Mouse (Mus musculus): Measurements from ENCODE around the gene Rbm34. TPM values are rescaled to one million over a fixed set of nuclear protein-coding genes. Genes with fewer than 3 reads are reported as not detected.

Rbm34 gene
- polyA plus RNA-seq, 1 experiment from 2014 or later: 26.5 TPM

DNA sequence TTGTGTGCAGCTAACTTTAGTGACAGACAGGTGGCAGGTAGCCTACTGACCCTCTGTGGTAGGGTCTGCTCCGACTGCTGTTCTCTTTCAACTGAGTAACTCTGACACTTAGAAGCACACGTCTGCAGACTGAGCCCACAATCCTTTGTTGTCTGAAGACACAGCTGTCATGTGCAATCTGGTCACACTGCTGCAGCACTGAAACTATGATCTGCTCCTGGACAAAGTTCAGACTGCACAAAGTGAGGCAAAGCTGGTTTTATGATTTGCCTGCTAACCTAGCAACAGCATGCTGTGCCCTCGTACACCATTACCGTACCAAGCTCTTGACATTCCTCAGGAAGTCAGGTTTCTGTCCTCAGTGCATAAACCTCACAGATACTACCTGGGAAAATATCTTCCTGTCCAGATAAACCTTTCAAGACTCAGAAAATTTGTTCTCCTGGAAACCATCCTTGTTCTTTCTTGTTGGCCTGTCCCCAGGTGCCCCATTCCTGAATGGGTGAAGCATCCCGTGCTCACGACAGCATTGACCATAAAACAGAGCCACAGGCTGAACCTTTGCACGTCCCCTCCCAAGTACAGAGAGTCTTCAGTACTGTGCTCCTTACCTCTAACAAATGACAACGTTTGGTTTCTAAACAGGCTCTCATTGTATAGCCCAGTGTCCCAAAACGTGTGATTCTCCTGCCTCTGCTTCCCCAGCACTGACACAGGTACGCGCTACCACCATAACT lies 18.8 kb downstream of the Rbm34 start:
- no peaks in the 10 kb centered on the region for H3K4me1 ChIP-seq (replicated peaks)
- no peak overlapping the region for H3K27ac ChIP-seq
- no peaks in the 10 kb centered on the region for H3K9me3 ChIP-seq
- H3K4me2 ChIP-seq (replicated peaks): no peak overlapping the region
- WGBS: 87% methylated on average over 11 of the region's 11 CpGs
- peaks cover 76% of the 10 kb centered on the region for H3K36me3 ChIP-seq
- no peak overlapping the region for H3K4me3 ChIP-seq (replicated peaks)
- ATAC-seq: no peak
- H3K9ac ChIP-seq (replicated peaks): no peak overlapping the region
- no peaks in the 10 kb centered on the region for H3K27me3 ChIP-seq

DNA sequence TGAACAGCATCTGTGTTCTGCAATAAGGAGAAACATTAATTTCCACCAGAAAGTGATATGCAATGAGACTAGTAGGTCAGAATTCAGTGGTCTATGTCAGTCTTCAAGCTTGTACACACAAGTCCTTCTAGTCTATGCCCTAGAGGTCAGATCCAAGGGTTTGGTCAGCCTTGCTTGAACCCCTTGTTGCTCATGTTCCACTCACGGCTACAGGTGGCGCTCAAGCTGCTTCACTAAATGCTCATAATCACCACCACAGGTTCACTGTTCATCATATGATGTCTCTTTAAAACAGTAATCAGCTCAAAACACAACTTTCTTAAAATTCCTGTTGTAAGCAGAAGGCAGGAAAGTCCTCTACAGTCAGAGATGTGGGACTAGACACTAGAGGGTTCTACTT lies 21.3 kb downstream of the Rbm34 start:
- peaks cover 8% of the 10 kb centered on the region for H3K4me1 ChIP-seq (replicated peaks)
- ATAC-seq: no peak

DNA sequence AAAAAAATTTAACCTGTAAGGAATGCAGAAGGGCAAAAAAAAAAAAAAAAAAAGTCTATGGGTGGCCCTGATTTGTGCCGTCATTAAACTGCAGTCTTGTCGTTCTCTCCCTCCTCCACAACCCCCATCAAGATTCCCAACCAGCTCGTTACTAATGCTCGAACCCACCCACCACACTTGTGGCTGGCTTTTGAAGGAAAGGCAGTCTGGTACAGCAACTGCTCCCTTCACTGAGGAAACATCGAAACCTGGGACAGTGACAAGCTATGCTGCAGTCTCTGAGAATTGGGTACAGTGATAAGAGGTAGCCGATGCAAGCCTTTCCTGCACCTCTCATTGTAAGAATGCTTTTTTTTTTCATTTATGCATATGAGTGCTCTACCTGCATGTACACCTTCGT lies 24.4 kb downstream of the Rbm34 start:
- Histone ChIP-seq H3K4me2 (replicated peaks) (peak overlapping the region; percentile 98), H3K36me3 (peaks cover 33% of the 10 kb centered on the region), H3K4me3 (replicated peaks) (0 out of 2 replicates have a peak overlapping the region, but pooled peaks have one; percentile 75), H3K27me3 (no peaks in the 10 kb centered on the region), H3K9ac (replicated peaks) (peak overlapping the region; percentile 71; the same call in 1 of the 2 replicates), H3K4me1 (replicated peaks) (peaks cover 26% of the 10 kb centered on the region), H3K27ac (no peak overlapping the region), H3K9me3 (no peaks in the 10 kb centered on the region)
- 84% methylated on average over 7 of the region's 7 CpGs for WGBS
- ATAC-seq: no peak

More for the DNA sequence above, 21.3 kb downstream of the Rbm34 start:
- Histone ChIP-seq H3K36me3 (peaks cover 55% of the 10 kb centered on the region), H3K9me3 (no peaks in the 10 kb centered on the region), H3K27ac (no peak overlapping the region), H3K4me3 (replicated peaks) (no peak overlapping the region), H3K4me2 (replicated peaks) (no peak overlapping the region), H3K9ac (replicated peaks) (no peak overlapping the region), H3K27me3 (no peaks in the 10 kb centered on the region)
- WGBS: 74% methylated on average over 2 of the region's 2 CpGs

DNA sequence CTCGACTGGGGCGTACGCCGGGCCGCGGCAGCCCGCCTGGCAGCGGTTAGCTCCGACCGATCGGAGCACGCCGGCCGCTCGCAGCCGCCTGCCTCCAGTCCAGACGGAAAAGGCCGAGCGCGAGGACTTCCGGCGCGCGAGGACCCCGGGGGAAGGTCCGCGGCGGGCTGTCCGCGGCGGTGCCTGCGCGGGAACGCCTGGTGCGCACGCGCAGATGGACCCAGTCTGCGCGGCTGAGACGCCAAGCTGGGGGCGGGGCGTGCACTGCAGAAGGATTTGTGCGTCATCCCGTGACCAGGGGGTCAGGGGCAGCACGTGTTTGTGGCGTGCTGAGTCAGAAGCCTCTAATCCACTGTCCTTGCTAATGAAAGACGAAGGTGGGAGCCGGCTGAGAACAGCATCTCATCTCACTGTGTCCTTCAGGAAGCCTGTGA lies 25.1 kb downstream of the Rbm34 start, which contains the start of gene Tomm20:
Gene Tomm20, minus strand, starts transcription at position 115 of the 434 bp plus-strand sequence.
- Histone ChIP-seq H3K4me1 (replicated peaks) (peaks cover 26% of the 10 kb centered on the region), H3K9ac (replicated peaks) (peak within 1 kb of the TSS; percentile 93), H3K36me3 (peaks cover 26% of the 10 kb centered on the region), H3K4me3 (replicated peaks) (peak within 1 kb of the TSS; percentile 75), H3K27ac (peak within 1 kb of the TSS; percentile 88), H3K9me3 (no peaks in the 10 kb centered on the region), H3K27me3 (no peaks in the 10 kb centered on the region), H3K4me2 (replicated peaks) (peak within 1 kb of the TSS; percentile 98)
- peak; percentile 96 for ATAC-seq
- under 1% methylated on average over 39 of the region's 48 CpGs for WGBS

- Histone ChIP-seq H3K9me3 (no peaks in the 10 kb centered on the region), H3K4me1 (replicated peaks) (peaks cover 26% of the 10 kb centered on the region), H3K4me3 (replicated peaks) (peak overlapping the region; percentile 75), H3K36me3 (peaks cover 19% of the 10 kb centered on the region), H3K27me3 (no peaks in the 10 kb centered on the region), H3K4me2 (replicated peaks) (peak overlapping the region; percentile 98), H3K9ac (replicated peaks) (peak overlapping the region; percentile 93), H3K27ac (peak overlapping the region; percentile 88)
- WGBS: under 1% methylated on average over 46 of the region's 46 CpGs
- peak; percentile 85 for ATAC-seq
Measured at GRCm38 (mm10) chr8:126944781-126945691, 25.8 kb downstream of the Rbm34 start.

DNA sequence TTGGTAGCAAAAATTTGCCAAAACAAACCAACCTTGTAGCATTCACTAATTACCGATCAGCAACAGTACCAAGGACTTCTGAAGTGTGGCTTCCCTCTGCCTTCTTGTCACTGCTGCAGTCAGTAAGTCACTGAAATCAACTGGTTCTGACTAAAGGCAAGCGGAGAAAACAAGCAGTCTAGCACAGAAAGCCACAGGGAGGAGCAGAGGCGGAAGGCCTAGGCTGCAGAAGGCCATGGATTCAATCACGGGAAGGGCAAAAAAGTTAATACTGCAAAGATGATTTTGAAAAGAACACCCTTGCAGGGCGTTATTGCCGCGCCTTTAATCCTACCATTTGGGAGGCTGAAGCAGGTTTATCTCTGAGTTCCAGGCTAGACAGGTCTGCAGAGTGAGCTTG lies 27.3 kb downstream of the Rbm34 start:
- 91% methylated on average over 7 of the region's 7 CpGs for WGBS
- H3K4me3 ChIP-seq (replicated peaks): 0 out of 2 replicates have a peak overlapping the region, but pooled peaks have one; percentile 75
- peak overlapping the region; percentile 98 for H3K4me2 ChIP-seq (replicated peaks)

DNA sequence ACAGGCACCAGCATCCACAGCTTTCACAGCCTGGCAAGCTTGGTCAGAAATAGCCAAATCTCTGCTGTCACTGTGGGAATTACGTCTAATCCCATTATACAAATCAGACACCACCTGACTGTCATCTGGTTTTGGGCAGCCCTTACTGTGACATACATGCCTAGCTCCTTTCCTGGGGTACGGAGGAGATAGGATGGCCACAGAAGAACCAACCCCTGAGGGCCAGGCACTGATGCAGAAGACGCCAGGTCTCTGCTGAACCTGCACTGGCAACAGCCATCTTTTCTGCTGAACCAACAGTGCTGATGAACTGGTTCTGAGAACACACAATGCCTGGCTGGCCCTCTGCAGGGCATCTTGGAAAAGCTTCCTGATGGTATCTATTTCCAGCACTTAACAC lies 33.5 kb downstream of the Rbm34 start:
- Histone ChIP-seq H3K4me1 (replicated peaks) (0 out of 2 replicates have a peak, but pooled peaks cover 2% of the 10 kb centered on the region), H3K9me3 (no peaks in the 10 kb centered on the region), H3K4me3 (replicated peaks) (no peak overlapping the region), H3K4me2 (replicated peaks) (no peak overlapping the region), H3K27ac (no peak overlapping the region), H3K9ac (replicated peaks) (no peak overlapping the region), H3K27me3 (no peaks in the 10 kb centered on the region), H3K36me3 (peaks cover 65% of the 10 kb centered on the region)
- no peak for ATAC-seq
- WGBS: 80% methylated on average over 3 of the region's 3 CpGs

More for the DNA sequence above, 27.3 kb downstream of the Rbm34 start:
- H3K9me3 ChIP-seq: no peaks in the 10 kb centered on the region
- peaks cover 26% of the 10 kb centered on the region for H3K4me1 ChIP-seq (replicated peaks)
- peaks cover 21% of the 10 kb centered on the region for H3K36me3 ChIP-seq
- H3K27ac ChIP-seq: no peak overlapping the region
- ATAC-seq: no peak
- no peaks in the 10 kb centered on the region for H3K27me3 ChIP-seq
- no peak overlapping the region for H3K9ac ChIP-seq (replicated peaks)

- peaks cover 76% of the 10 kb centered on the region for H3K36me3 ChIP-seq
Measured at GRCm38 (mm10) chr8:126935932-126936331, 34.9 kb downstream of the Rbm34 start.

GRCm38 (mm10) chr8:126935387-126935786 lies 35.5 kb downstream of the Rbm34 start:
- Histone ChIP-seq H3K27ac (no peak overlapping the region), H3K4me2 (replicated peaks) (no peak overlapping the region), H3K27me3 (no peaks in the 10 kb centered on the region), H3K4me1 (replicated peaks) (no peaks in the 10 kb centered on the region), H3K9me3 (no peaks in the 10 kb centered on the region), H3K36me3 (peaks cover 76% of the 10 kb centered on the region), H3K4me3 (replicated peaks) (no peak overlapping the region), H3K9ac (replicated peaks) (no peak overlapping the region)
- WGBS: 95% methylated on average over 2 of the region's 2 CpGs
- ATAC-seq: no peak; the same call in 1 of the 2 replicates

More at GRCm38 (mm10) chr8:126935932-126936331, 34.9 kb downstream of the Rbm34 start:
- H3K4me2 ChIP-seq (replicated peaks): no peak overlapping the region
- 0 out of 2 replicates have a peak, but pooled peaks have one; percentile 27 for ATAC-seq
- H3K27ac ChIP-seq: no peak overlapping the region
- no peak overlapping the region for H3K9ac ChIP-seq (replicated peaks)
- no peak overlapping the region for H3K4me3 ChIP-seq (replicated peaks)
- H3K9me3 ChIP-seq: no peaks in the 10 kb centered on the region
- no peaks in the 10 kb centered on the region for H3K4me1 ChIP-seq (replicated peaks)
- H3K27me3 ChIP-seq: no peaks in the 10 kb centered on the region

DNA sequence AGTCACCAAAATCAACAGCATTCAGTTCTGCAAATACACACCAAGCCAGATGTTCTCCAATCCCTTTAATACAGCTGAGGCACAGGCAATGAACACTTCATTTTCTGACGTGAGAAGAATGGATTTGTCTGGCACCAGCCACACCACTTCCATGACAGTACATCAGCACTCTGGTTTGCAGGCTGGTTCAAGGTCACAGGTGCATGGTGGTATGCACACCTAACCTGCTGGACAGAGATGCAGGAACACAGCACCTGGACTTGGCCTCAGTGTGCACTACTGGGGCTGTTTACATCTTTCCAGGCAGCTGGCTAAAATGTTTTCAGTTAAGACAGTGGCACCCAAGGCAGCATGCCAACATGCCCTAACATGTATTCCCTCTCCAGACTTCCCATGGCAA lies 38.2 kb downstream of the Rbm34 start:
- H3K36me3 ChIP-seq: peaks cover 67% of the 10 kb centered on the region
- H3K27me3 ChIP-seq: no peaks in the 10 kb centered on the region
- no peak overlapping the region for H3K9ac ChIP-seq (replicated peaks)
- ATAC-seq: no peak
- H3K4me2 ChIP-seq (replicated peaks): no peak overlapping the region
- no peak overlapping the region for H3K27ac ChIP-seq
- no peaks in the 10 kb centered on the region for H3K4me1 ChIP-seq (replicated peaks)
- 82% methylated on average over 1 of the region's 1 CpGs for WGBS
- no peak overlapping the region for H3K4me3 ChIP-seq (replicated peaks)
- no peaks in the 10 kb centered on the region for H3K9me3 ChIP-seq

DNA sequence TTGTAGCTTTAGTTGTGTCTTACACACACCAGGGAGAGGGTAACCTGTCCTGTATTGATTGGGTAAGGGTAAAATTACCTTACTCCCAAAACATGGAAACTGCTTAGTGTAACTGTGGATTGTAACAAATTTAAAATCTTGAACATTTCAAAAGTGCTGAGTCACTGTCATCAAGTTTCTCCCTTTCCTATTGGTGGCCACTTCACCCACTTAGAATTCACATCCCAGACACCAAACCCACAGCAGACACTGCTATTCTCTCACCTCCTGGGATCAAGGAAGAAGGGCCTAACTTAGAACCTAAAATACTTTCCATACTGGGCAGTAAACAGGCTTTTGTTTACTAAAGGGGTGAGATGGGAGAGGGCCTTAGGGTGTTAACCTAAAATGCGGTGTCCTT lies 38.6 kb downstream of the Rbm34 start:
- ATAC-seq: no peak
- H3K36me3 ChIP-seq: peaks cover 64% of the 10 kb centered on the region
- H3K4me3 ChIP-seq (replicated peaks): no peak overlapping the region
- no peaks in the 10 kb centered on the region for H3K27me3 ChIP-seq
- H3K9ac ChIP-seq (replicated peaks): no peak overlapping the region
- 90% methylated on average over 1 of the region's 1 CpGs for WGBS
- H3K27ac ChIP-seq: no peak overlapping the region
- H3K4me2 ChIP-seq (replicated peaks): no peak overlapping the region
- no peaks in the 10 kb centered on the region for H3K9me3 ChIP-seq
- H3K4me1 ChIP-seq (replicated peaks): no peaks in the 10 kb centered on the region

GRCm38 (mm10) chr8:126931720-126932119 lies 39.2 kb downstream of the Rbm34 start:
- no peak overlapping the region for H3K27ac ChIP-seq
- no peak overlapping the region for H3K4me2 ChIP-seq (replicated peaks)
- H3K4me1 ChIP-seq (replicated peaks): no peaks in the 10 kb centered on the region
- no peak for ATAC-seq
- no peak overlapping the region for H3K9ac ChIP-seq (replicated peaks)
- no peaks in the 10 kb centered on the region for H3K27me3 ChIP-seq
- peaks cover 59% of the 10 kb centered on the region for H3K36me3 ChIP-seq
- 42% methylated on average over 2 of the region's 2 CpGs for WGBS
- H3K4me3 ChIP-seq (replicated peaks): no peak overlapping the region
- no peaks in the 10 kb centered on the region for H3K9me3 ChIP-seq

All from midbrain, embryonic 13.5 days (tissue).